Mouse (Mus musculus) ES-Bruce4 (cell line): ENCODE measurements at regions not wholly inside any gene's neighbourhood (a gene's known extent, or its start where the extent isn't known, plus 50 kb on each side); places are given as distances from the start of the nearest gene placed in this dataset.

Source experiments
- CTCF ChIP-seq: IDR thresholded peaks from one replicate; pipeline ENCODE4 v1.8.1; 2011; ENCODE audit warnings: low read depth, low read length
- POLR2A ChIP-seq: IDR thresholded peaks from one replicate; pipeline ENCODE4 v1.8.1; 2011; ENCODE audit warnings: low read length; ENCODE audit not compliant: insufficient read depth

GRCm38 (mm10) chr8:116422826-116423225 is 81.9 kb upstream of the Dynlrb2 start:
- TF ChIP-seq CTCF (no peak), POLR2A (no peak)
